Mouse (Mus musculus): ENCODE results near the gene Fndc3a. TPM values are rescaled to one million over a fixed set of nuclear protein-coding genes. Genes with fewer than 3 reads are reported as not detected.
A peak's percentile ranks its signal among the peaks of the same experiment; 100 is the strongest.

Fndc3a gene
- polyA plus RNA-seq, 2 experiments: 29.0 to 39.4 TPM

DNA sequence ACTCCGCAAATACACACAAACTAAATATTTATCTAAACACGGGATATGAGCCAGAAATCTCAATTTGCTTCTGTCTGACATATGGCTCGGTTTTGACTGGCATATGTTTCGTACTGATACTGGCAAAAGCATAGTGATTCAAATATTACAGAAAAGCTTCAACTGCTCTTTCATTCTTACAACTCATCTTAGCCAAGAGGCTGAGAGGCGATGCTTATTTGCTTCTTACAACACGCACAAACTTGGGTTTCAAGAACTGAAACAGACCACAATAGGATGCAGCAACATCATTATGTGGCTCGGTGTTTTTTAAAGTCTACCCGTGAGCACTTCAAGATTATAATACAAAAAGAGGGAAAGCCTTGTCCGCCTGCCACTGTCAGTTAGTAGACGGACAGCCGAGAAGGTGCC, 1.2 kb downstream of the Fndc3a start:
- whole genome bisulfite sequencing: 41% methylated on average over 11 of the region's 11 CpGs

DNA sequence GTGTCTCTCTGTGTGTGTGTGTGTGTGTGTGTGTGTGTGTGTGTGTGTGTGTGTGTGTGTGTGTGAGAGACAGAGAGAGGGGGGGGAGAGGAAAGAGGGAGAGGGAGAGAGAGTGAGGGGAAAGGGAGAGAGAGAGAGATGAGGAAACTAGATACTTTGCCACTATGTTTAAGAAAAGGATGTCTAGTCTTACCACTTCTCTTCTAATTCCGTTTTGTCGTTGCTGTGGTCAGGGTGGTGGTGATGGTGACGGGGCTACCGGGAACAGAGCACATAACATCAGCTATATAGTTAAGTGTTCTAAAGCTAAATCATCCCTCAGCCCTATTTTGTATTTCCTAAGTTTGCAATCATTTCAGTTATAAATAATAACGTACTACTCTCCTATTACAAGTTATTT, 9.7 kb downstream of the Fndc3a start:
- no peak overlapping the region for H3K27ac ChIP-seq (replicated peaks; ENCODE audit: low read depth, low read length)
- no peaks in the 10 kb centered on the region for H3K27me3 ChIP-seq (ENCODE audit: control insufficient read depth, insufficient read depth, low read length)
- ATAC-seq (ENCODE audit: low FRiP score, low read depth) (no peak), DNase-seq (ENCODE audit: low spot score) (no peak)
- H3K9me3 ChIP-seq (ENCODE audit: control insufficient read depth, low read length): no peaks in the 10 kb centered on the region
- no peak overlapping the region for H3K4me2 ChIP-seq (replicated peaks; ENCODE audit: low read depth, low read length, severe bottlenecking)
- TF ChIP-seq POLR2A (IDR thresholded peaks at IDR 0.05; ENCODE audit: borderline replicate concordance, extremely low read depth, insufficient read depth, insufficient read length): no peak
- no peaks in the 10 kb centered on the region for H3K4me1 ChIP-seq (ENCODE audit: control insufficient read depth, insufficient read depth, low read length)
- H3K4me3 ChIP-seq (replicated peaks; ENCODE audit: low read length): no peak overlapping the region
- no peak overlapping the region for H3K9ac ChIP-seq (ENCODE audit: low read depth, low read length, severe bottlenecking)
- 80% methylated on average over 5 of the region's 5 CpGs for WGBS
- no peaks in the 10 kb centered on the region for H3K36me3 ChIP-seq (ENCODE audit: control insufficient read depth, insufficient read depth, low read length)

More for the DNA sequence above, 1.2 kb downstream of the Fndc3a start:
- no peak for TF ChIP-seq POLR2A (IDR thresholded peaks at IDR 0.05; ENCODE audit: borderline replicate concordance, extremely low read depth, insufficient read depth, insufficient read length)
- peak overlapping the region; percentile 92 for H3K4me3 ChIP-seq (replicated peaks; ENCODE audit: low read length)
- H3K27ac ChIP-seq (replicated peaks; ENCODE audit: low read depth, low read length): no peak overlapping the region
- H3K4me2 ChIP-seq (replicated peaks; ENCODE audit: low read depth, low read length, severe bottlenecking): peak overlapping the region; percentile 82
- ATAC-seq (ENCODE audit: low FRiP score, low read depth) (no peak), DNase-seq (ENCODE audit: low spot score) (no peak)
- H3K9ac ChIP-seq (ENCODE audit: low read depth, low read length, severe bottlenecking): no peak overlapping the region
- H3K27me3 ChIP-seq (ENCODE audit: control insufficient read depth, insufficient read depth, low read length): no peaks in the 10 kb centered on the region
- H3K36me3 ChIP-seq (ENCODE audit: control insufficient read depth, insufficient read depth, low read length): no peaks in the 10 kb centered on the region
- H3K9me3 ChIP-seq (ENCODE audit: control insufficient read depth, low read length): no peaks in the 10 kb centered on the region
- H3K4me1 ChIP-seq (ENCODE audit: control insufficient read depth, insufficient read depth, low read length): peaks cover 5% of the 10 kb centered on the region; the same call in 1 of the 2 replicates

DNA sequence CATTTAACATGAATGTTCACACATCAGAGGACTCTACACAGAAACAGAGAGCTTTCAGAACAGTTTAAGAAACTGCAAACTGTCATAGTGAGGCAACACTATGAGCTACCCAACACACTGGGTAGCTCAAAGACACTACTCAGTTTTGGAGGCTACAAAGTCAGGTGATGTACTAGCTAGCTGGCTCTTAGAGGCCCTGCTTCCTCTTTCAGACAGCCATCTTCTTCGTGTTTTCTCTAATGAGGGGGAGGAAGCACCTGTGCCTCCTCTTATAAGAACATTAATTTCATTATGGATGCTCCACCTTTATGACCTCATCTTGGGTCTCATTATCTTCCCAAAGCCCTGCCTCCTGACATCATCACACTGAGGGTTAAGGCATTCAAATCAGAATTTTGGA, 18.4 kb downstream of the Fndc3a start:
- no peaks in the 10 kb centered on the region for H3K9me3 ChIP-seq (ENCODE audit: control insufficient read depth, low read length)
- H3K4me3 ChIP-seq (replicated peaks; ENCODE audit: low read length): no peak overlapping the region
- H3K36me3 ChIP-seq (ENCODE audit: control insufficient read depth, insufficient read depth, low read length): no peaks in the 10 kb centered on the region
- no peak overlapping the region for H3K4me2 ChIP-seq (replicated peaks; ENCODE audit: low read depth, low read length, severe bottlenecking)
- no peaks in the 10 kb centered on the region for H3K27me3 ChIP-seq (ENCODE audit: control insufficient read depth, insufficient read depth, low read length)
- H3K9ac ChIP-seq (ENCODE audit: low read depth, low read length, severe bottlenecking): no peak overlapping the region
- no peak for TF ChIP-seq POLR2A (IDR thresholded peaks at IDR 0.05; ENCODE audit: borderline replicate concordance, extremely low read depth, insufficient read depth, insufficient read length)
- DNase-seq (ENCODE audit: low spot score): no peak
- H3K27ac ChIP-seq (replicated peaks; ENCODE audit: low read depth, low read length): no peak overlapping the region
- ATAC-seq (ENCODE audit: low FRiP score, low read depth): no peak
- no peaks in the 10 kb centered on the region for H3K4me1 ChIP-seq (ENCODE audit: control insufficient read depth, insufficient read depth, low read length)
- 88% methylated on average over 1 of the region's 1 CpGs for WGBS

DNA sequence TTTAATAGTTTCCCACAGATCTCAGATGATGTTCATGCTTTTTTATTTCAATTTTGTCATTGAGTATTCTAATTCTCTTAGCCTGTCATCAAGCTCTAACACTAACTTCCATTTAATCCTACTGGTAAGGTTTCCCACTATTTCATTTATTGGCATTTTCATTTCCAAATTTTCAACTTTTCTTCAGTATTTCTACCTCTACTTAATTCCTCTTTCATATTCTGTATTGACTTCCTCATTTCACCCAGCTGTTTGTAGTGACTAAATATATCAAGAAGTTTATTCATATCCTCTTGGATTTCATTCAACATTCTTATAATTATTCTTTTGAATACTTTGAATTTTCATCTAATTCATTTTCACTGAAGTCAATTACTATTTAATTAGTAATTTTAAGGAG, 20.3 kb downstream of the Fndc3a start:
- H3K4me2 ChIP-seq (replicated peaks; ENCODE audit: low read depth, low read length, severe bottlenecking): no peak overlapping the region
- TF ChIP-seq POLR2A (IDR thresholded peaks at IDR 0.05; ENCODE audit: borderline replicate concordance, extremely low read depth, insufficient read depth, insufficient read length): no peak

DNA sequence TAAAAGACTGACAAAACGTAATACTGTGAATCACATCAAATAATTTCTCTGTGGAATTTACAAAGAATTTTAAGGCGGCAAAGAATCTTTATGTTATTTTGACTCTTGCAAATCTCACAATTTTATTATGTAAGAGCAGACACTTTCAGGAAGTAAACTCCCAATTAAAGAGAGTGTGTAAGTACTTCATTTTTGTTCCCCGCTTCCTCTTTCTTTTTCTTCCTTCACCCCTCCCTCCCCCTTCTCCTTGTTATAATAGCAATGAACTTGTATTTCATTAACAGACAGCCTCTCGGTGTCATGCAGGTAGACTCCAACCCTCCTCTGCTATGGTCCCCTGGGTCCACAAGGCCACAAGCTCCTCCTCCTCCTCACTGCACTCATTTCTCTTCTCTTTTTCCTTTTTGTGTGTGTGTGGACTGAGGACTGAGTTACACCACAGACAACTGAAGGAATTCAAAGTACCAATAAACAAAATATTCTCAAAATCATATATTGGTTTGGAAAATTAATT, 24.9 kb downstream of the Fndc3a start:
- 67% methylated on average over 4 of the region's 4 CpGs for whole genome bisulfite sequencing
- Histone ChIP-seq H3K4me2 (replicated peaks; ENCODE audit: low read depth, low read length, severe bottlenecking) (no peak overlapping the region), H3K36me3 (ENCODE audit: control insufficient read depth, insufficient read depth, low read length) (no peaks in the 10 kb centered on the region), H3K9me3 (ENCODE audit: control insufficient read depth, low read length) (no peaks in the 10 kb centered on the region), H3K9ac (ENCODE audit: low read depth, low read length, severe bottlenecking) (no peak overlapping the region), H3K27ac (replicated peaks; ENCODE audit: low read depth, low read length) (no peak overlapping the region), H3K4me1 (ENCODE audit: control insufficient read depth, insufficient read depth, low read length) (no peaks in the 10 kb centered on the region), H3K4me3 (replicated peaks; ENCODE audit: low read length) (no peak overlapping the region), H3K27me3 (ENCODE audit: control insufficient read depth, insufficient read depth, low read length) (no peaks in the 10 kb centered on the region)
- ATAC-seq (ENCODE audit: low FRiP score, low read depth) (no peak), DNase-seq (ENCODE audit: low spot score) (no peak)
- TF ChIP-seq POLR2A (IDR thresholded peaks at IDR 0.05; ENCODE audit: borderline replicate concordance, extremely low read depth, insufficient read depth, insufficient read length): no peak

More for the DNA sequence above, 20.3 kb downstream of the Fndc3a start:
- Histone ChIP-seq H3K9me3 (ENCODE audit: control insufficient read depth, low read length) (no peaks in the 10 kb centered on the region), H3K4me3 (replicated peaks; ENCODE audit: low read length) (no peak overlapping the region), H3K36me3 (ENCODE audit: control insufficient read depth, insufficient read depth, low read length) (no peaks in the 10 kb centered on the region), H3K4me1 (ENCODE audit: control insufficient read depth, insufficient read depth, low read length) (no peaks in the 10 kb centered on the region), H3K9ac (ENCODE audit: low read depth, low read length, severe bottlenecking) (no peak overlapping the region), H3K27me3 (ENCODE audit: control insufficient read depth, insufficient read depth, low read length) (no peaks in the 10 kb centered on the region), H3K27ac (replicated peaks; ENCODE audit: low read depth, low read length) (no peak overlapping the region)
- no peak for ATAC-seq (ENCODE audit: low FRiP score, low read depth)
- DNase-seq (ENCODE audit: low spot score): no peak

DNA sequence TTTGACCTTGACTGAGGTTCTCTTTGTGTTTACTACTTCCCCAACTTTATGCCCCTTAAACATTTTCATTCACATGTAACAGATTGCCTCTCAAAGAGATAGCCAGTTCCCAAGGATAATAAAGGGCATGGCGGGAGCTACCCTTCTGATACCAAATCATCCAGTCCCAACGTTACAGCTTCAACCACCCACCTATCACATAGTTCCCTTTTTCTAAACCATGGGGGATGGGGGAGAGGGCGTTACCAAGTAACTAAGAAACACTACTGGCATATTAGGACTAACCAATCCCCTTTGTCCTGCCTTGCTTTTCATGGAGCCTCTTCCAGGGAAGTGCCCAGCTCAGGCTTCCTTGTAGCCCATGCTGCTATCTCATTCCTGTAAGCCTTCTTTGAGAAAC, 32.6 kb downstream of the Fndc3a start:
- ATAC-seq (ENCODE audit: low FRiP score, low read depth): no peak
- no peak overlapping the region for H3K4me2 ChIP-seq (replicated peaks; ENCODE audit: low read depth, low read length, severe bottlenecking)
- 88% methylated on average over 3 of the region's 3 CpGs for WGBS

More for the DNA sequence above, 32.6 kb downstream of the Fndc3a start:
- H3K9ac ChIP-seq (ENCODE audit: low read depth, low read length, severe bottlenecking): no peak overlapping the region
- TF ChIP-seq POLR2A (IDR thresholded peaks at IDR 0.05; ENCODE audit: borderline replicate concordance, extremely low read depth, insufficient read depth, insufficient read length): no peak
- H3K9me3 ChIP-seq (ENCODE audit: control insufficient read depth, low read length): no peaks in the 10 kb centered on the region
- DNase-seq (ENCODE audit: low spot score): no peak
- H3K36me3 ChIP-seq (ENCODE audit: control insufficient read depth, insufficient read depth, low read length): no peaks in the 10 kb centered on the region
- H3K4me3 ChIP-seq (replicated peaks; ENCODE audit: low read length): no peak overlapping the region
- H3K4me1 ChIP-seq (ENCODE audit: control insufficient read depth, insufficient read depth, low read length): no peaks in the 10 kb centered on the region
- H3K27me3 ChIP-seq (ENCODE audit: control insufficient read depth, insufficient read depth, low read length): no peaks in the 10 kb centered on the region
- no peak overlapping the region for H3K27ac ChIP-seq (replicated peaks; ENCODE audit: low read depth, low read length)

Measured in limb, embryonic 14.5 days (tissue).